Comparison of ENCODE assay signal across 8 mouse cellular contexts in the genomic region with DNA sequence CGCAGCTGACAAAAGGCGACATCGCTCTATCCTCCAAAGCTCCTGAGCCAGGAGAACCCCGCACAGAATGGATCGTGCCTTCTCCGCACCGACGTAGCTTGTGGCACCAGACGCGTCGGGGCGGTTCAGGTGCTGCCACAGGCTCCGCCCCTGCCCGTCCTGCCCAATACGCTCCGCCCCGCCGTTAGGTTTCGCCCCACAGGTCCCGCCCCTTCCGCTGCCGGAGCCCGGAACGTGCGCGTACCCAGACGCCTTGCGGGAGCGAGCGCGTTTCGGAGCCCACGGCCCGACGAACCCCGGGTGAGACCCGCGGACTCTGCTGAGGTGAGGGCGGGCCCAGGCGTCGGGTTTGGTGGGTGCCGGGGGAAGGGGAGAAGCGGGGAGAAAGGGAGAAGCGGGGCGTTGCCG. TPM values are rescaled to one million over a fixed set of nuclear protein-coding genes. Genes with fewer than 3 reads are reported as not detected.
A peak's percentile ranks its signal among the peaks of the same experiment; 100 is the strongest.
DNase-seq lines count a peak whose midpoint lies in the region; ATAC-seq lines count a peak whose summit lies in the region.

A gene (plus strand): TSS at position 246 of the 408 bp plus-strand sequence.

- H3K27ac ChIP-seq in hindbrain, embryonic 11.5 days (ENCODE audit: low read depth, low read length), result 0 out of 2 replicates have a peak within 1 kb of the TSS, but pooled peaks have one; percentile 42

- peak within 1 kb of the TSS; percentile 54 for H3K4me2 ChIP-seq in hindbrain, embryonic 11.5 days (replicated peaks; ENCODE audit: low read depth, low read length)

- DNase-seq in Muller cell, postnatal 12 days (ENCODE audit: inconsistent ontology term), result peak; percentile 95
- peak; percentile 95 for DNase-seq in cerebellum, adult 9-11 months
- DNase-seq in frontal cortex, adult 2 months (ENCODE audit: extremely low spot score in 1 of 2, low spot score in 1 of 2), result peak; percentile 86 to 95
- DNase-seq in hindbrain, embryonic 11.5 days (ENCODE audit: low spot score), result peak; percentile 98
- DNase-seq in layer of hippocampus, postnatal 10 days (ENCODE audit: low spot score in 2 of 2), result peak; percentile 95 to 96
- peak; percentile 97 for DNase-seq in lung, postnatal 10 days
- DNase-seq in ovary, postnatal 36 days (ENCODE audit: low spot score), result peak; percentile 96
- peak; percentile 98 for DNase-seq in thymus, postnatal 25 days

- H3K4me1 ChIP-seq in hindbrain, embryonic 11.5 days (replicated peaks; ENCODE audit: control insufficient read depth, insufficient read depth, low read length), result peaks cover 4% of the 10 kb centered on the region; the same call in 1 of the 2 replicates

- H3K36me3 ChIP-seq in hindbrain, embryonic 11.5 days (ENCODE audit: control insufficient read depth, insufficient read depth, low read length), result no peaks in the 10 kb centered on the region

- no peaks in the 10 kb centered on the region for H3K9me3 ChIP-seq in hindbrain, embryonic 11.5 days (ENCODE audit: control insufficient read depth, low read length)

- H3K9ac ChIP-seq in hindbrain, embryonic 11.5 days (ENCODE audit: low read depth, low read length), result peak within 1 kb of the TSS; percentile 82

- under 1% methylated on average over 41 of the region's 46 CpGs for WGBS in hindbrain, embryonic 11.5 days

- no peaks in the 10 kb centered on the region for H3K27me3 ChIP-seq in hindbrain, embryonic 11.5 days (ENCODE audit: control insufficient read depth, insufficient read depth, low read length)

- H3K4me3 ChIP-seq in hindbrain, embryonic 11.5 days (ENCODE audit: low read depth, low read length), result peak within 1 kb of the TSS; percentile 92

- ATAC-seq in hindbrain, embryonic 11.5 days (ENCODE audit: low FRiP score), result peak; percentile 97

RNA-seq across cellular contexts. Expression of the gene that starts here (rescaled TPM):
- 29.1 and 31.5 TPM in 2 replicates for polyA plus RNA-seq in frontal cortex, adult 2 months (2012; rRNA removed)
- 22.3 and 29.4 TPM in 2 replicates for polyA plus RNA-seq in hindbrain, embryonic 11.5 days (2014; fragmentation: Nextera tagmentation; extraction: Ambion mirVana)
- 10 to 100 TPM; 35.5 to 38.3 TPM for total RNA-seq in layer of hippocampus, postnatal 10 days (2021)

Comparison
In these comparisons a context has a peak if more than half of its experiments do, and no peak if none do; other contexts are left out.
1. Peak in every context shown above with its lines: DNase-seq, ATAC-seq, H3K4me3 ChIP-seq and H3K27ac ChIP-seq.